Mouse (Mus musculus): ENCODE results near the gene Shkbp1.

The Shkbp1 gene

DNA sequence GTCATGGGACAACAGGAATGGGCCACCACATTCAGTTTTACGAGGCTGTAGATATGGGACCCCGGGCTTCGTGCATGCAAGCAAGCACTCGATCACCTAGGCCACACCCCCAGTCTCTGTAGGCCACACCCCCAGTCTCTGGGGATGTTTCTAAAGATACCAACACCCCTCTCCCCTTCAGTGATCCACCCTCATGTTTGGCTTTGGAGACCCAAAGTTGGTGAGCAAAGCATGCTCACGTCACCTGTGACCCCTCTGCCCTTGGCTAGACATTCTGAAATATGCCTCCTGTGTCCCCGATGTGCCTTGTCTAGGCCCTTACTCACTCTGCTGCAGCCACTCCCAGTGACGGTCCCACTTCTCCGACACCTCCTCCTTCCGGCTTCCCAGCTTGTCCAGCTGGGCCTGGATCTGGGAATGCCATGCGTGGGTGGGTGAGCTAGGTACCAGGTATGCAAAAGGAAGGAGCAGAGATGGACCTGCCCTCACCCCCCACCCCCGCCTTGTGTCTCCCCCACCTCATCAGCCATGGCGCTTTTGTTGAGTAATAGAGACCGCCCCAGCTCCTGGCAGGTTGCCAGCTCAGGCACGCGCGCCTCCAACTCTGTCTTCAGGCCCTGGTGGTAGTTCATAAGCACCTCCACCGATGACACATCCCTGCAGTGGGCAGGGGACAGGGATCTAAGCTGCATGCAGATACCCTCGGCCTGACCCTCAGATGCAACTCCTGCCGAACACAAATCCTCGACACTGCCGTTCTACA, 10.4 kb upstream of the Shkbp1 start:
- DNase-seq (ENCODE audit: low spot score) = no peak

DNA sequence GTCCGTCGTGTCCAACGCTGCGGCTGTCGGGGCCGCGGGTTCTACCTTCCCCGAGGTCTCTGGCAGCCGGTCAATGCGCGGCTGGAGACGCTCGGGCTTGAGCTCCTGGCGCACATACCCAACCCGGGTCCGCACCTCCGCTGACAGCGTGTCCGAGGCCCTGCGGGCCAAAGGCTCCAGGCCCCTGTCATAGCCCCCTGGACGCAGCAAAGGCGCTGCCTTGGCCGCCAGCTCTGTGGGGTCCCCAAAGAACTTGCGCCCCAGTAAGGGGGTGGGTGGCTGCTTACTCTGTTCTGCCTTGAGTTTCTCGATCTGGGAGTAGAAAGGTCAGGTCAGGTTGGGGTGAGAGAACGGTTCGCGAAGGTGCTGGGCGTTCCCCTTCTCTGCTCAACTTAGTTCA, 8.6 kb upstream of the Shkbp1 start:
- no peak for DNase-seq (ENCODE audit: low spot score)

DNA sequence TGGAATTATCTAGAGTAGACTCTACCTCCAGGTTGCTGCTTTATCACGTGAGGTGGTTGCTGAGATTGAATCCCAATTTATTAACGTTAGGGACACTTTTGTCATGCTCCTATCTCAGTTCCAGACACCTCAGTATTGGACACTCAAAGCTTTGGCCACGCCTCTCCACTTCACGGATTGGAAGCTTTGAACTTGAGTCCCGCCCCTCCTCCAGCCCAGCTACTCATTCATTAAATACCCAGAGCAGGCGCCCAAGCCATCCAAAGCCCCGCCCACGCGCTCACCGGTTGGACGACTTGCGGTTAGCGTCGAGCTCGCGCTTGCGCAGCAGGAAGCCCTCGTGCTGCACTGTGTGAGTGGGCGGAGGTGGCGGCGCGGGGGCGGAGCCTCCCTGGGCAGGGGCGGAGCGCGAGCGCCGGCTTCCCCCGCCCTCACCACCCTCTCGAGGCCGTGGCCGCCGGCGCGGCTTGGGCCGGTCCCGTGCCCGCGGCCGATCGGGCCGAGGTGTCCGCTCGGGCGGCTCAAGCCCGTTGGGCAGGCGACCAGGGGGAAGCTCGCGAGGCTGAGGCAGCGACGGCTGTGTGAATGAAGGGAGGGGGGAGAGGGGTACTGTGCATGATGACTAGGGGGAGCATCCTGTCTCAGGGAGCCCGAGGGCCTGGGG, 5.6 kb upstream of the Shkbp1 start:
- DNase-seq (ENCODE audit: low spot score) = peak; percentile 85

DNA sequence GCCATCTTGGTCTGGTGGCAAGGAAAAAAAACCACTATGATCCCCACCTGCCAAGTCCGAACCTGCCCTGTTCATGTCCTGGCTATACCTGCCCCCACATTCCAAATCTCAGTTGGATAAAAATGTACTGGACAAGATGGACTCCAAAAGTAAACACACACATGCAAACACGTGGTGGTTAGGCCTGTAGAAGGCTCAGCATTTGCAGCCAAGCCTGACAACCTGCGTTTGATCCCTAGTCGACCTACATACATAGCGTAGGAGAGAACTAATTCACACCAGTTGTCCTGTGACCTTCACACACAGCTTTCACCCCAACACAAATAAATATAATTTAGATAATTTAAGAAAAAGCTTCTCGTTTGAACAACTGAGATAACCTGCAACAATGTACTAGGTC, 4.9 kb upstream of the Shkbp1 start:
- no peak for DNase-seq (ENCODE audit: low spot score)

DNA sequence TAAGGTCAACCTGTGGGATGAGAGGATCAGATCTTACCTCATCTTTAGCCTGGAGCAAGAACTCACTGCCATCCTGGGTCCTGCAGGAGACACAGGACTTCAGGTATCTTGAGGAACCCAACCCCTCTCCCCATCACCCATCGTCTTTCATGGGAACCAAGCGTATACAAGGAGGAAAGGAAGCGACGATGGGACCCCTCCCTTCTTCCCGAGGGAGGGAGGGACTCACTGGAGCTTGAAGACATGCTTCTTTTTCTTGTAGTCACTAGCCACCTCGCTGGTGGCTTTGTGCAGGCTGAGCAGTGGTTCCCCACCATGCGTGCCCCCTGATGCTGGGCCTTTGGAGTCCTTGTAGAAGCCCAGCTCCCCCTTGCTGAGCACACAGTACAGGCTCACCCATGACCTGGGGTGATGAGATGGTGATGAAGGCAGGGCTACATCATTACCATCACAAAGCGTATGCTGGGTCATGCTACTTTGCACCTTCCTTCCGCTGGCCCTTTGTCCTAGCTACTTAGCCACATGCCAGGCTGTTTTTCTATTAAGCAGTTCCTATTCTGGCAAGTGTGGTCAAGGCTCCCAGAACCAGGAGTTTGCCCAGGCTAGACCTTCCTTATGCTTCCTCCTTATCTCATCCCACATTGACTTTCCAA, 4.0 kb upstream of the Shkbp1 start:
- DNase-seq (ENCODE audit: low spot score) = no peak

DNA sequence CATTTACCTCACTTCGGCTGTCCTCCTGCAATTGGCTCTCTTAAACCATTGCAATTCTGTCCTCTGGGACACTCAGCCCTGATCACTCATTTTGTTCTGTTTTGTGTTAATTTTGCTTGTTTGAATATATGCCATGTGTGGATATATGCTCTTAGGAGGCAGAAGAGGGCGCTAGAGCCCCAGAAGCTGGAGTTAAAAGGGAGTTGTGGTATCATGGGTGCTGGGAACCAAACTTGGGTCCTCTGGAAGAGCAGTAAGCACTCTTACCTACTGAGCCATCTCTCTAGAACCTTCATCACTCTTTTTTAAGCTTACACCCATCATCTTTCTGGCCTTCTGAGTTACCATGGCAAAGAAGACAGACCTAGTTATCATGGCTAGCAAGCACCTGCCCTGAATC, 3.3 kb upstream of the Shkbp1 start:
- no peak for DNase-seq (ENCODE audit: low spot score)

DNA sequence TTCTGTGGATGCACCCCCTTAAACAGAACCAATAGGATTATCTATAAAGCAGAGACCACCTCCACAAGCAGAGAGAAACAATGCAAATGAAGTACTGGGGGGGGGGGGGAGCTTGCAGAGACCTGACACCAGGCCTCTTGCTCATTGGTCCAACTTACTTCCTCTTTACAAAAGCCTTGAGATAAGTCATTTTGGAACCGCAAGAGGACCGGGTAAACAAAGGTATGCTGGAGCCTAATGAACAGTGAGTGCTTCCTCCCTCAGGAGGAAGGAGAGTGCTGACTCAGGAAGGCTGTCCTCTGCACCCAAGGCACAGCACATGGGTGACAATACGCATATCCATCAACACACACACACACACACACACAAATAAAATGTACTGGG, 1.8 kb upstream of the Shkbp1 start:
- no peak for DNase-seq (ENCODE audit: low spot score)

DNA sequence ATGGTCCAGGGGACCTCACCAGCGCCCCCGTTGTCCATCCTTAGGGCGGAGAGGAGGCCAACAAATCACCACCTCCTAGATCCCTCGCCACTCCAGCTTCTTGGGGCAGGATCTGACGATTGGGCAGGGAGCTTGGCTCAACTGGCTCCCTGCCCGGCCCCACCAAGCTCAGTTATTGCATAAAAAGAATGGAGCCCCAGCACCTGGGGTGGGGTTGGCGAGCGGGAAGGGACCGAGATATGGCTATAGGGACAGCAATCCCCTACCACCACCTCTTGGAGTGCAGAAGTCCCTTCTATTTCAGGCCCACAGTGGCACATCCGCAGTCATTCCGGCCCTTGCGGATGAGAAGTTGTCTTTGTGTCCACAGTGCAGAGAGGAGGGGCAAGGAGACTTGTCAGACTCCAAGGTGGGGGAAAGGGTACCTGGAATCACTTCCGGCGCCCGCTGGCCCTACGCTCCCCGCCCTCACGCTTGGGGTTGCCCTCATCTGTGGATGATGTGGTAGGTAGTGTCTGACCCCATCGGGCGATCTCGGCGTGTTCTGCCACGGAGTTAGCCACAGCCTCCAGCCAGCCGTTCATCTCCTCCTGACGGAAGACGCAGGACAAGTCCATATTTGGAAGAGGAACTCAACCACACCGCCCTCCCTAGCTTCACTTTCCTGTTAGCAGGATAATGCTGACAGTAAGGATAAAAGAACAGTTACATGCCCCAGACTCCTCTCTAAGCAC, 1.2 kb upstream of the Shkbp1 start, which contains the start of gene Gm20479:
TSS of gene Gm20479 (minus strand) at position 559 of the 734 bp plus-strand sequence.
- DNase-seq (ENCODE audit: low spot score) = no peak

DNA sequence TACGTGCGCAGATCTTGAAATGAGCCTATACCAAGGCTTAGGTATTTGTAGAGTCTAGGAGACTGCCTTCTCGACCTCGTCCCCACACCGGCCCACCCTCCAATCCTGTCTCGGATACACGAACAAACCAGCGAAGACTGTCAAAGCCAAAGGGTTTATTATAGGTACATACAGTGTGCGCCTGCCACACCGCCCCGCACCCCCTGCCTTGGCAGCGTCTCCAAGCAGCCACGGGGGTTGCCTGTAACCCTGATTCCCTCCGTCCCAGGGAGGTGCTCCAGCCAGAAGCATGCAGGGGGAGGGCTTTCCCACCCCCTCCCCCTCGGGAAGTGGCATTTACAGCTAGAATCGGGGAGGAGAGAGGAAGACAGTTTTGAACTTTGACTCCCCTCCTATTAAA, 429 bp upstream of the Shkbp1 start:
- DNase-seq (ENCODE audit: low spot score) = no peak

DNA sequence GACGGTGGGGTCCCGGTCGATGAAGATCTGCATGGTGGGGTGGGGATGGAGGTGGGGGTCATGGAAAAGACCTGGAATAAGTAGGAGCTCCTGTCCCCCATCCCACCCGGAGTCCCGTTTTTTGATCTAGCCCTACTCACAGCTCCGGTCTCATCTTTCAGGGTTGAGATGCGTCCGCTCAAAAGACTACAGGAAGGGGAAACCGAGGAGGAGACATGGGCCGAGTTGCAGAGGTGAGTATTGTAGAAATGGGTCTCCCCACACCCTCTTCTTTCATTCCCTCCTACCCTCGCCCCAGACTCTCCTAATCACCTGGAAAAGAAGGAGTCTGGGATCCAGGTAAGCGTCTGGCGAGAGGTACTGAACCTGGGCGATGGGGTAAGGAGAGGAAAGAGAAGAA, 558 bp downstream of the Shkbp1 start:
- DNase-seq (ENCODE audit: low spot score) = no peak

DNA sequence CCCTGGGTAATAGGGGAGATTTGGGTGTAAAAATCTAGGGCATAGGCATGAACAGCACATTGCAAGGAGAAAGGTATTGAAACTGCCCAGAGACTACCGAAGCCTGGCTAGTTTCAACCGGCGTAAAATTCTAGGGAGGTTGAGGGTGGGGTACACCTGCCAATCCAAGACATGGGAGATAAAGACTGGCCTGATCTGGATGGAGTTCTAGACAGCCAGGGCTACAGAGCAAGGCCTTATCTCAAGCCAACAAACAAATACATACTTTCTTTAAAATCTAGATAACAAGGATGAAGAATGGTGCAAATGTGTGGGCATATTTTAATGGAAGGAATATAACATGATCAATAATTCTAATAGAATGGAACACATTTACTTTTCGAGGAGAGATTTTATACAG, 1.0 kb downstream of the Shkbp1 start:
- no peak for DNase-seq (ENCODE audit: low spot score)

DNA sequence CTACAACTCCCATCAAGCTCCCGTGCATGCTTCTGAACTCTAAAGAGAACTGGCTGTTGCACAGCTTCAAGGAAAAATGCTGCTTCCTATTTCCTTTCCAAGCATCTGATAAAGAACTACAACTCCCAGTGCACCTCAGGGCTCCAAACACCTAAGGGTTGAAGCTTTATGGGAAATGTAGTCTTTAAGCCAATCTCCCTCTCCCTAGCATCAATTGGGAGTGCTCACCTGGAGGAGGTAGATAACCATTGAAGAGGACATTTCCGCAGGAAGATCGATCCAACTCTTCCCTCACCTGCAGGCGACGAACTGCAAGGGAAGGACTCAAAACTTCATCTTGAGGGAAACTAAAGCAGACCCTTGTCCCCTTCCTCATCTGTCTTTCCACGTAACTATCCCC, 1.7 kb downstream of the Shkbp1 start:
- no peak for DNase-seq (ENCODE audit: low spot score)

DNA sequence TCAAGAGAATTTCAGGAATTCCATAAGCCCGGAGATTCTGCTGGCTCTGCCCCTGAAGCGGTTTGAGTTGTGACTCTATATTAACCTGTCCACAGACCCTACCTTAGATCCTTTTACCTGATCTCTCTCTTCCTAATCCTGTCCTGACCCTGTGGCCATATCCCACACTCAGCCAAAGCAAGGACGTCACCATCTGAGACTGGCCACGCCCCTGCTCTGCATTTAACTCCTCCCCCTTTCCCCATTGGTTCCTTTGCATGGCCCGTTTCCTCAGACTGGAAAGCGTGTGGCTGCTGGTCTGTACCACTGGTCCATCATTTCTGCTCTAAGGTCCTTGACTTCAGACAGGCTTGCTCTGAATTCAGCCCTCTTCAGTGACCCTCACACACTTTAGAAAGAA, 10.4 kb downstream of the Shkbp1 start:
- no peak for DNase-seq (ENCODE audit: low spot score)

DNA sequence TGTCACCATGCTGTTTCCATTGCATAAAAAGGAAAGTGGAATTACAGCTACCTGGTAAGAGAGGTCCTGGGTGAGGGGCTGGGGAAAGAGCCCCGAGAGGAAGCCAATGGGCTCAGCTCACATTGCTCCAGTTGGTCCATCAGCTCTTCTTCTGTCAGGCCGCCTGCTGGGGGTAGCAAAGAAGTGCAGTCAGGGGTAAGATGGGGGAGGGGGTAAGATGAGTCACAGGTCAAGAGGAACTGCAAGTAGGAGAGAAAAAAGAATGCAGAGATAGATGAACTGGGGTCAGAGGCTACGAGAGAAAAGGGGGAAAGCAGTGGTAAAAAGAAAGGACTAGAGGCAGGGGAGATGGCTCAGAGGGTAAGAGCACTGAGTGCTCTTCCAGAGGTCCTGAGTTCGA, 13.2 kb downstream of the Shkbp1 start:
- DNase-seq (ENCODE audit: low spot score) = no peak

DNA sequence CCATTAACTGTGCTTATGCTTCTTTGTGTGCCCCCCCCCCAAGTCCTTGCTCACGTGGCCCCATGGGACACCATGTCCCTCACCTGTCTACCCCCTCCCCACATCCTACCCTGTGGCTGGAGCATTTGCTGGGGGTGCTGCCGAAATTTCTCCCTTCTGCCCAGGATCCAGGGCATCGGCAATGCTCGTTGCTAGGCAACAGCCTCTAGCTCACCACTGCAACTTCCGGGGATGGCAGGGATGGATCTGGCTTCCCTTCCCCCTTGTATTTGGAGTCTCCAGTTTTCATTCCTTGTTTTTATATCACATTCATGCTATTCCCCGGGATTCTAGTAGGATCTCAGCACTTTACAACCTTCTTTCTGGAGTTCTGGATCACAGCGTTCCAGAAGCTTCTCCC, 16.3 kb downstream of the Shkbp1 start:
- DNase-seq (ENCODE audit: low spot score) = no peak

DNA sequence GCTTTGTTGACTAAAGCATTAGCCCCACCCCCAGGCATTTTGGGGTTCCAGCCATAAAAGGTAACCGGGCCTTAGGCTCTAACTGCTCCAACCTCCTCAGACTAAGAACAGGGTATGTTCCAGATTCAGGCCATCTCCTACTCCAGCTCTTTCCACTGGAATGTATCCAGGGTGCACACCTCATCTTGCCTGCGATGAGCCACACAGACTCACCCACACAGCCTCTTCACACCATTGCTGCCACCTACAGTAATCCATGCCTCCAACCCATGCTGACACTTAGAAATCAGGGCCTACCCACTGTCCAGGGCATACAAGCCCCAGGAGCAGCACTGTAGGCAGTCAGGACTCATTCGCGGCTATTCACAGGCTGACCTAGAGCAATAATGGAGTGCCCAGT, 16.7 kb downstream of the Shkbp1 start:
- no peak for DNase-seq (ENCODE audit: low spot score)

DNA sequence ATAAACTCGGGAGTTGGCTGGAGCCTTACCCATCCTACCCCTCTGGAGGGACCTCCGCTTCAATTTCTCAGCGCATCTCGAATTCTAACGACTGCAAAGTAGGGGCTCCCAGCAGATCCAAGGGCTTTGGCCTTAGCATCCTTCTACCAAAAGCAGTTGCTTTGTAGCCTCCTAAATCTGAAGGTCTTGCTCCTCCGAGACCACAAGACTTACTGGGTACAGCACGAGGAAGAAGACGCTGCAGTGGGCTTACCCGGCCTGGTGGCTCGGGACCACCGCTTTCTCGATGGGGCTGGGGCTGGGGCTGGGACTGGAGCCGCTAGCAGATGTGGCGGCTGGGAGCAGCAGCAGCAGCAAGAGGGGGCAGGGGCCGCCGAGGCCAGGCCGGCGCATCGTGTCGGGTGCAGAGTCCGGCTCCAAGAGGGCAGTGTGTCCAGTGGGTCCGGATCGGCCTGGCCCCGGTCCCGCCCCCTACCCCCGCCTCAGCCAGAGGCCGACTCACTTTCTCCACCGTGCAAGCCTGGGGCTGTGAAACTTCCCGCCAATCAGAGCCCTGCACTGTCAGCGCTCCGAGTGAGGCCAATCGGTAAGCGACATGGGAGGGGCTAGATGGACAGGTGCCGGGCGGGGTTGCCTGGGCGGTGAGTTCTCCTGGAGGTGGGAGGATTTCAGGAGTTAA, 18.5 kb downstream of the Shkbp1 start, which contains the start of gene Ltbp4:
TSS of gene Ltbp4 (minus strand) at position 518 of the 679 bp plus-strand sequence.
- no peak for DNase-seq (ENCODE audit: low spot score)

DNA sequence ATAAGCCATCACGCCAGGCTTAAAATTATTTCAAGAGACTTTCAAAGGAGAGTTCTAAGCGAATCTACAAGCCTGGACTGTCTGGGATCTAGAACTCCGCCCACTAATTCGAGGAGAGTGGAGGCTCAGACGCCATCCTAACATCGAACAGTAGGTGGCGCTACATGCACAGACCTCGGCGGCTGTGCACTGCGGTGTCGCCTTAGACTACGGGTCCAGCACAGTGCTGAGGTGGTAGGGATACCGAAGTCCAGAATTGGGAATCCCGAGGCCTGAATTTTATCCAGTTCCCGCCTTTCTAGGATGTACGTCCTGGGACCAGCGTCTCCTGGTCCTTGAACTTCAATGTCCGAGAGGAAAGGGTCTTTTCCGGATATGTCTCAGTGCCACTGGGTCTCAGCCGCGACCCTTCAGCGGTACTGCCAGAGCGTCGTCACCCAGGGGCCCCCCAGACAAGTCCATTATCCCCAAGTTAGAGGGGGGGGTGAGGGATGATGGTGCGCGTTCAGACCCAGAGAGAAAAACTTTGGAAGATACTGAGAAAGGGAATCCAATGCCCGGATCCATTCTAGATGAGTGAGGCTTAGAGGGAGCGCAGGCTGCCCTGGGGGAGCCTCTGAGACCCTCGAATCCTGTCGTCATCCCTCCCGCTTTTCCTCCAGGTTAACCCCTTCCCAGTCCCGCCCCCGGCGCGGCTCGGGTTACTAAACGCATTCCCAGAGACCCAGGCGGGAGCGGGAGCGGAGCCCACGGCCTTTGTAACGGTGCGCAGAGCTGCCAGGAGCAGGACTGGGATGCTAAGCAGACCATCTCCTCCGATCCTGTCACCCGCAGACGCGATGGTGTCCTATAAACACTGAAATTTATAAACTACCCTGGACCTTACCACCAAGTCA, 19.6 kb downstream of the Shkbp1 start:
- peak; percentile 83 for DNase-seq (ENCODE audit: low spot score)

DNA sequence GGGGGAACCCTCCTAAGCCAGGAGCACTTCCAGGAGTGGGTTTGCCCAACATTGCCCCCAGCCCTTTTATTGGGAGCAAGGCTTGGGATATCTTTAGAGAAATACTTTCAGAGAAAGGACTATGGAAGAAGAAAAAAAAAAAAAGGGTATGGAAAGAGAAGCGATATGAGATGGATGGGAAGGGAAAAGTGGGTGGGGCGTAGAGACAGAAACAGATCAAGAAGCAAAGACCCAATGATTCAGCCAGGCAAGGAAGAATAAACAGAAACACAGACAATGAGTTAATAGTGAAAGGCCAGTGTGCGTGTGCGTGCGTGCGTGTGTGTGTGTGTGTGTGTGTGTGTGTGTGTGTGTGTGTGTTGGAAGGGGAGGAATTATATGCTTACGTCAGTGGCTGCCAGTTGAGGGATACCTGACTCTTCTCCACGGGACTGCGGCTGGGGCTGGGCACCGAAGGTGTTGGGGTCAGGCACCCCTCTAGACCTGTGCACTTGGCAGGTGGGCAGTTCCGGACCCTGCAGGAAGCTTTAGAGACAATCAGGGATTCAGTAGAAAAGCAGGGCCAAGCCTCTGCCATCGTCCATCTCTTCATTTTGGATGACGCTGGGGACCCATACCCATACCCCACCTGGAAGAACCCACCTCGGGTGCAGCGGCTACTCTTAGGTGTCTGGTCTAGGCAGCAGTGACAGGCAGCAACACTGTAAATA, 20.7 kb downstream of the Shkbp1 start:
- DNase-seq (ENCODE audit: low spot score) = no peak

DNA sequence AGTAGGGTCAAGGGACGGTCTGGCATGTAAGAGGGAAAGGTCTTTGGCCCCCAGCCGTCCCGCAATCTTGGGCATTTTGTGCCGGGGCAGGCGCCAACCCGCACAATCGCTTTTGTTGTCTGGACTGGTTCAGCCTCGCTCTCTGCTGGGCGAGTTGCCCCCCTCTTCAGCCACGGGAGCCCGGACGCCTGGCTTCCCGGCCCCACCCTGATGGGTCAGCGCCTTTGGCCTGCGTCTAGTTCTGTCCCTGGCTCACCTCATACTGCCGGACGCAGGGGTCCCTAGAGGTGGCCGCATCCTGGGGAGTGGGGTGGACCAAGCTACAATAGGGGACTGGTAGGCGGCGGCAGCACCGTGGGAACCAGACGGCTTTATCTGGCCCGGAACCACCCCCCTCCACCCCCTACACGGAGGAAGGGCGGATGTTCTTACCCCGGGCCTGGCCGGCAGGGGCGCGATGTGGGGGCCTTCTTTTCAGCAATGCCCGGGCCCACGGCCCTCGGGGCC, 21.4 kb downstream of the Shkbp1 start:
- no peak for DNase-seq (ENCODE audit: low spot score)
